Mouse (Mus musculus) thymus, adult 2 months (tissue): ENCODE measurements around the gene Morn1. TPM values are rescaled to one million over a fixed set of nuclear protein-coding genes. Genes with fewer than 3 reads are reported as not detected.

ENCODE experiments used
- DNase-seq: peaks from one replicate; pipeline ENCODE4 v3.0.0; 2021
- H3K27ac ChIP-seq: fragments of 200-500 bp; 2 replicates; pipeline ENCODE4 v1.5.1; 2012; ENCODE audit warnings: low read length, control low read depth; ENCODE audit not compliant: control insufficient read depth, insufficient read depth
- H3K27me3 ChIP-seq: fragments of 200-500 bp; 2 replicates; pipeline ENCODE4 v1.6.1; 2012; ENCODE audit warnings: mild to moderate bottlenecking, low read length, moderate library complexity, mixed read lengths; ENCODE audit not compliant: control insufficient read depth, insufficient read depth
- H3K36me3 ChIP-seq: fragments of 200-500 bp; 2 replicates; pipeline ENCODE4 v1.6.1; 2012; ENCODE audit warnings: mild to moderate bottlenecking, low read length, moderate library complexity; ENCODE audit not compliant: control insufficient read depth, insufficient read depth
- H3K4me1 ChIP-seq: fragments of 200-500 bp; replicated peaks from 2 replicates; pipeline ENCODE4 v1.6.1; 2012; ENCODE audit warnings: low read length; ENCODE audit not compliant: control insufficient read depth, insufficient read depth
- H3K4me3 ChIP-seq: fragments of 200-500 bp; 2 replicates; pipeline ENCODE4 v1.5.1; 2012; ENCODE audit warnings: mild to moderate bottlenecking, low read length, control low read depth, moderate library complexity; ENCODE audit not compliant: control insufficient read depth, insufficient read depth
- CTCF ChIP-seq: fragments of 200-500 bp; IDR thresholded peaks from 2 replicates; pipeline ENCODE4 v1.5.1; 2012; ENCODE audit warnings: mild to moderate bottlenecking, control low read depth, low read length, moderate library complexity, borderline replicate concordance; ENCODE audit not compliant: control insufficient read depth, poor library complexity, insufficient read depth; ENCODE audit errors: extremely low read depth
- POLR2A ChIP-seq: fragments of 200-500 bp; IDR thresholded peaks from 2 replicates; pipeline ENCODE4 v1.6.1; 2012; ENCODE audit warnings: mild to moderate bottlenecking, low read length, control low read depth, moderate library complexity; ENCODE audit not compliant: control insufficient read depth, poor library complexity, insufficient read depth; ENCODE audit errors: extremely low read depth
- WGBS: fragments of 180-500 bp; shearing (Covaris S2); methylation state at CpG from one replicate; pipeline ENCODE4 v1.1.7; 2018; 5-methylcytosine and 5-hydroxymethylcytosine counted together
- polyA plus RNA-seq: library from polyadenylated mRNA; depleted of rRNA; stranded (reverse); fragments of >200 nt; gene quantifications from 2 replicates; pipeline ENCODE4 v1.2.3, GENCODE M21; 2012

The Morn1 gene
- polyA plus RNA-seq, 1 experiment = 3.8 TPM

- H3K36me3 ChIP-seq = no peaks in the 10 kb centered on the region
- TF ChIP-seq POLR2A = no peak
- no peak for TF ChIP-seq CTCF
- no peak overlapping the region for H3K4me3 ChIP-seq
- 96% methylated on average over 6 of the region's 6 CpGs for WGBS
- H3K27me3 ChIP-seq = no peaks in the 10 kb centered on the region
- no peak overlapping the region for H3K27ac ChIP-seq
- DNase-seq = no peak
- H3K4me1 ChIP-seq = peaks cover 2% of the 10 kb centered on the region
Measured at GRCm38 (mm10) chr4:155121222-155121621, 34.8 kb downstream of the Morn1 start.

DNA sequence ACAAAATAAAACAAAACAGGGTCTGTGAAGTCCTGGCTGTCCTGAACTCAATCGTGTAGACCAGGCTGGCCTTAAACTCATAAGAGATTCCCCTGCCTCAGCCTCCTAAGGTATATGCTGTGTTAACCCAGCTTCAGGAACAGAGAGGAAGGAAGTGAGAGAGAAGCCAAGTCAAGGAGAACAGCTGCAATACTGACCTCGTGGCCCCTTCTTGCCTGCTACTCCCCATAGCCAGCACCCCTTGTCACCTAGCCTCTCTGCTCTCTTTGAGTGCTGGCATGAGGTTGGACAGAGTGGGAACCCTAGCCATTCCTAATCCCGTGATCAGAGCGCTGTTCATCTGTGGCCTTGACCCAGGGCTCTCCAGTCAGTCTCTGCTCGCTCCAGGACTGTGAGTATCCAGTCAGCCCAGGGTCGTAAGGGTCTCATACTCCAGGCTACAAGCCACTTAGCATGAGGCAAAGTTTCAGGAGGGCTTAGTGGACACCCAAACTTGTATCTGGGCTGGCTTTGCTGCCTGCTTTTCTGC is 35.6 kb downstream of the Morn1 start:
- 85% methylated on average over 6 of the region's 6 CpGs for WGBS
- no peak overlapping the region for H3K4me3 ChIP-seq
- H3K27ac ChIP-seq = no peak overlapping the region
- no peak for DNase-seq
- no peaks in the 10 kb centered on the region for H3K36me3 ChIP-seq
- H3K4me1 ChIP-seq = peaks cover 10% of the 10 kb centered on the region
- TF ChIP-seq CTCF (no peak), POLR2A (no peak)
- H3K27me3 ChIP-seq = no peaks in the 10 kb centered on the region

- H3K27me3 ChIP-seq = no peaks in the 10 kb centered on the region
- WGBS = 81% methylated on average over 16 of the region's 16 CpGs
- H3K27ac ChIP-seq = no peak overlapping the region
- no peak overlapping the region for H3K4me3 ChIP-seq
- H3K4me1 ChIP-seq = peaks cover 15% of the 10 kb centered on the region
- TF ChIP-seq POLR2A = no peak
- no peak for TF ChIP-seq CTCF
- no peaks in the 10 kb centered on the region for H3K36me3 ChIP-seq
- DNase-seq = no peak
Measured at GRCm38 (mm10) chr4:155122444-155123040, 36.2 kb downstream of the Morn1 start.

GRCm38 (mm10) chr4:155123868-155124534 is 37.6 kb downstream of the Morn1 start:
- Histone ChIP-seq H3K36me3 (no peaks in the 10 kb centered on the region), H3K4me1 (peaks cover 17% of the 10 kb centered on the region), H3K27ac (no peak overlapping the region), H3K4me3 (no peak overlapping the region), H3K27me3 (no peaks in the 10 kb centered on the region)
- TF ChIP-seq CTCF (no peak), POLR2A (no peak)
- WGBS = 95% methylated on average over 9 of the region's 9 CpGs
- no peak for DNase-seq

DNA sequence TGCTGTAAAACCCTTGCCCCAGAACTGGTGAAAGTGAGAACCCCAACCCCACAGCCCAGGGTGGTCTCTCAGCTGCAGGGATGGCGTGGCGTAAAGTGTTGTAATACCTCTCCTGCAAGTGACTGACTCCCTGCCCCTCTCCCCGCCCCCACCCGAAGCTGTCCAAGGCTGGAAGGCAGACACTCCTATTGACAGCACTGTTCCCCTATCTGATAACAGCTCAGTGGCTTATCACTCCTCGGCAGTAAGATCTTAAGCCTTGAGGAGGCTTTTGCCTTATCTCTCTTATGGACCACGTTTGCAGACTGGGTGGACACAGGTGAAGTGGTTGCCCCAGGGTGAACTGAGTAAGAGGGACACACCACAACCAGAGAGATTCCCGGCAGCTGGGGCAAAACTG is 38.9 kb downstream of the Morn1 start:
- no peak overlapping the region for H3K4me3 ChIP-seq
- peaks cover 30% of the 10 kb centered on the region for H3K4me1 ChIP-seq
- no peak for DNase-seq
- H3K27me3 ChIP-seq = no peaks in the 10 kb centered on the region
- WGBS = 52% methylated on average over 7 of the region's 7 CpGs
- no peaks in the 10 kb centered on the region for H3K36me3 ChIP-seq
- H3K27ac ChIP-seq = no peak overlapping the region
- TF ChIP-seq CTCF (no peak), POLR2A (no peak)

- no peak for DNase-seq
- TF ChIP-seq POLR2A = no peak
- TF ChIP-seq CTCF = no peak
- H3K4me1 ChIP-seq = peaks cover 32% of the 10 kb centered on the region
- H3K36me3 ChIP-seq = no peaks in the 10 kb centered on the region
- 47% methylated on average over 5 of the region's 5 CpGs for WGBS
- H3K27me3 ChIP-seq = no peaks in the 10 kb centered on the region
- no peak overlapping the region for H3K27ac ChIP-seq
- H3K4me3 ChIP-seq = no peak overlapping the region
Measured at GRCm38 (mm10) chr4:155126194-155126593, 39.8 kb downstream of the Morn1 start.
